Mouse (Mus musculus) midbrain, embryonic 16.5 days (tissue): Measurements from ENCODE around the gene Fam178b. TPM values are rescaled to one million over a fixed set of nuclear protein-coding genes. Genes with fewer than 3 reads are reported as not detected.

ENCODE experiments used
- ATAC-seq: fragments of 200-750 bp; cut with Nextera tagmentation; 2 replicates; pipeline ENCODE4 v1.8.0; 2017; ENCODE audit warnings: moderate TSS enrichment
- H3K27ac ChIP-seq: fragments of 300-500 bp; sonication (generic); 2 replicates; pipeline ENCODE4 v1.5.1; 2014; ENCODE audit warnings: mild to moderate bottlenecking, low read length, mixed read lengths
- H3K27me3 ChIP-seq: fragments of 300-500 bp; sonication (generic); 2 replicates; pipeline ENCODE4 v1.6.1; 2014; ENCODE audit warnings: low read depth, low read length, mixed read lengths; ENCODE audit not compliant: control insufficient read depth, insufficient read depth
- H3K36me3 ChIP-seq: fragments of 300-500 bp; sonication (generic); 2 replicates; pipeline ENCODE4 v1.6.1; 2014; ENCODE audit warnings: mild to moderate bottlenecking, low read length, moderate library complexity, mixed read lengths; ENCODE audit not compliant: control insufficient read depth, insufficient read depth
- H3K4me1 ChIP-seq: fragments of 300-500 bp; sonication (generic); 2 replicates; pipeline ENCODE4 v1.6.1; 2014; ENCODE audit warnings: mild to moderate bottlenecking, low read length, mixed read lengths; ENCODE audit not compliant: control insufficient read depth, insufficient read depth
- H3K4me2 ChIP-seq: fragments of 300-500 bp; sonication (generic); 2 replicates; pipeline ENCODE4 v1.6.1; 2014; ENCODE audit warnings: mild to moderate bottlenecking, low read length, mixed read lengths
- H3K4me3 ChIP-seq: fragments of 300-500 bp; sonication (generic); 2 replicates; pipeline ENCODE4 v1.5.1; 2014; ENCODE audit warnings: low read depth, mild to moderate bottlenecking, low read length, moderate library complexity, mixed read lengths
- H3K9ac ChIP-seq: fragments of 300-500 bp; sonication (generic); 2 replicates; pipeline ENCODE4 v1.6.1; 2014; ENCODE audit warnings: low read depth, low read length, mixed read lengths
- H3K9me3 ChIP-seq: fragments of 300-500 bp; sonication (generic); replicated peaks from 2 replicates; pipeline ENCODE4 v1.6.1; 2014; ENCODE audit warnings: mild to moderate bottlenecking, low read length, mixed read lengths; ENCODE audit not compliant: control insufficient read depth, poor library complexity, severe bottlenecking
- whole genome bisulfite sequencing: fragments of 180-500 bp; shearing (Covaris S2); extraction: QIAGEN DNeasy Blood & Tissue Kit; methylation state at CpG from one replicate; pipeline ENCODE4 v1.1.7; 2014; 5-methylcytosine and 5-hydroxymethylcytosine counted together
- polyA plus RNA-seq: library from polyadenylated mRNA; unstranded; fragments of >200 nt; fragmentation: Nextera tagmentation; extraction: Ambion mirVana; gene quantifications from 2 replicates; pipeline ENCODE4 v1.2.1, GENCODE M21; 2015

The Fam178b gene
- polyA plus RNA-seq, 1 experiment from 2014 or later = 0.33 TPM

DNA sequence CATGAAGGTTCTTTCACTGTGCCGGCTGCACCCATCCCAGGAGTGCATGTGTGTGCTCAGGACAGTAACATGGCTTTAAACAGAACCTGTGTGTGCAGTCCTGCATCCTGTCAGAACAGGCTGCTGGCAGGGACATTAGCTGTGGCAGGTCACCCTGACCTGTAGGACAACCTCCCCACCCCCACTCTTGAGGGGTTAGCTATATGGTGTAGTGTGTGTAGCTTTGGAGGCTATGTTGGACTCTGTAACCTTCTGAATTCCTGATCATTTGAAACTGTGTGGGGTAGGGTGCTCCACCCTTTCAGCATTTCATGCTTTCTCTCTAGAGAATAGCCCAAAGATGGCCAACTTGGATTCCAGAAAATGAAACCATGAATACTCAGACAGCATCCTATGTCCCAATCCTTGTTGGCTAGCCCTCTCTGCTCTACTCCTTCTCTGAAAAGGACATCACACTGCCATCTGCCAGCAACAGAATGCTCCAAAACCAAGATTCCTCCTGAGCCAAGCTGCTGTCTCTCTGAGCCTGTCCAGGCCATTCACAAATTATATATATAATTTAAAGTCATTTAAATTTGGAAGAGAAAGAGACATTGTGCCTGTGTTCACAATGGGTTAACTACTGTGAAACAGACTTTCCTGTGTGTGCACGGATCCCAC, 47.0 kb downstream of the Fam178b start:
- Histone ChIP-seq H3K4me2 (no peak overlapping the region), H3K9ac (no peak overlapping the region), H3K4me1 (no peaks in the 10 kb centered on the region), H3K4me3 (no peak overlapping the region), H3K27ac (no peak overlapping the region), H3K9me3 (no peaks in the 10 kb centered on the region), H3K27me3 (no peaks in the 10 kb centered on the region), H3K36me3 (no peaks in the 10 kb centered on the region)
- 76% methylated on average over 2 of the region's 2 CpGs for whole genome bisulfite sequencing
- ATAC-seq = no peak

DNA sequence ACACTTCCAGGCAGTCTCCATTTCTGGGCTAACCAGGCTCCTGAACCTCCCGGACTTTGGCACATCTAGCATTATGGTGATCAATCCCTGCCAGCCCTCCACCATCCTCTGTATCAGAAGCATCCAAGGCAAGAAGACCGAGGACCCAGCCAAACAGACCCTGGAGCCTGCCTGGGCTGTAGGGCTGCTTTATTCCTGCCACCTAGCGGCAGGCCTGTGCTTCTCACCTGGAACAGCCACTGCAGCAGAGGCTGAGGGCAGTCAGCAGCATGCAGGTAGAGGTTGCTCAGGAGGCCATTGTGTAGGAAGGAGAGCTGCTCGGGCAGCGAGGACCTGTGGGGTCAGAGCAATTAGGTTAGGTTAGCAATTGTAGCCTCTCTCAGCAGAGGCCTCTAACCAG, 48.0 kb downstream of the Fam178b start:
- Histone ChIP-seq H3K4me1 (no peaks in the 10 kb centered on the region), H3K4me3 (no peak overlapping the region), H3K4me2 (no peak overlapping the region), H3K27me3 (no peaks in the 10 kb centered on the region), H3K9ac (no peak overlapping the region), H3K36me3 (no peaks in the 10 kb centered on the region), H3K27ac (no peak overlapping the region), H3K9me3 (no peaks in the 10 kb centered on the region)
- 20% methylated on average over 5 of the region's 5 CpGs for WGBS
- ATAC-seq = peak; percentile 85

DNA sequence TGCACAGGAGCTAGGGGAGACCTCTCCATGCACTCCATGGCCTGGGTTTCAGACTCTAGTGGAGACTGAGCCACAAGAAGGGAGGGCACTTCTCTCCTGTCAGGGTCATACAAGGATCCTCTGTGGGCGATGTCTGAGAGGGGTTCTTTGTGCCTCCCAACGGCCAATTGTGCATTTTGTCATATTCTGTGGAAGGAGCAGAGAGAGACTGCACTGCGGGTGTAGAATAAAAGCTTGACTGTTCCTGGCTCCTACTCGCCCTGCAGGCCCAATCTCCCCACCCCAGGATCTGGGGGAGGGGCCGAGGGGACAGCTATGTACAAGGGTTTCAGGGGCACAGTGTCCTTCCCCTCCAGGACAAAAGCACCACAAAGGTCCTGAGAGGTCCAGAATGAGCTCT, 49.1 kb downstream of the Fam178b start:
- Histone ChIP-seq H3K4me3 (no peak overlapping the region), H3K36me3 (no peaks in the 10 kb centered on the region), H3K27ac (no peak overlapping the region), H3K9me3 (no peaks in the 10 kb centered on the region), H3K9ac (no peak overlapping the region), H3K27me3 (no peaks in the 10 kb centered on the region), H3K4me2 (no peak overlapping the region), H3K4me1 (no peaks in the 10 kb centered on the region)
- ATAC-seq = no peak
- WGBS = 62% methylated on average over 5 of the region's 5 CpGs

DNA sequence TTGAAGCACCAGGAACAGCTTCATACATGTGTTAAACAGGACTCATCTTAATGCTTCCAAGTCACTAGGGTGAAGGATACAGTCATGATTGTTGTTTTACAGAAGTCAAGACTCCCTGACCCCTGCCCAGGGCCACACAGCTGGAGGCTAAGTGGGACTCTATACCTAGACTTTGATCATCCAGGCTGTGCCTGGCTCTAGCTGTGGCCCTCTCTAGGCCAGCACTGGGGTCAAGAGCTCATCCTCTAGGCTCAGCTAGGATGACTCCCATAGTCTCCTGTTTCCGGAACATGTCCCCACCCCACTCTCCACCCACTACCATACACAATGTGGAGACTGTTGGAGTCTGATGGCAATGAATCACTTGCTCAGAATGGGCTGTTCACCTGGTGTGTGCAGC, 50.1 kb downstream of the Fam178b start:
- no peaks in the 10 kb centered on the region for H3K9me3 ChIP-seq
- no peaks in the 10 kb centered on the region for H3K36me3 ChIP-seq
- no peaks in the 10 kb centered on the region for H3K4me1 ChIP-seq
- no peak overlapping the region for H3K4me2 ChIP-seq
- H3K4me3 ChIP-seq = no peak overlapping the region
- no peaks in the 10 kb centered on the region for H3K27me3 ChIP-seq
- ATAC-seq = no peak
- 89% methylated on average over 1 of the region's 1 CpGs for WGBS
- H3K9ac ChIP-seq = no peak overlapping the region
- no peak overlapping the region for H3K27ac ChIP-seq

DNA sequence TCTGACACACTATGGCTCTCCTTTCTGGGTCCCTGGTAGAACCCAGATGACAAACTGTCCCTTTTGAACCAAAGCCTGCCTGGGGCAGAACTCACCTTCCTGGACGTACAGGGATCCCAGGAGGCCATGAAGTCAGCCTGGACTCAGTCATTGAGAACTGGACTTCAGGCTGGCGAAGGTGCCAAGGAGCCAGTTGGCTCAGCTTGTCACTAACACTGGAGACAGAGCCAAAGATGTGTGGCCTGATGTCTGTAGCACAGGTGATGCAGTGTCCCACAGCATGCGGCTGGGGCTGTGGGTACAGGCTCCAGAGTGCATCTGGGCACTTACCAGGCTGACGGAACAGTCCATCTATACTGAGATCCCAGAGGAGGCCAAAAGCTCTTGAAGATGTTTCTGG, 50.9 kb downstream of the Fam178b start:
- no peaks in the 10 kb centered on the region for H3K9me3 ChIP-seq
- H3K4me3 ChIP-seq = no peak overlapping the region
- no peaks in the 10 kb centered on the region for H3K36me3 ChIP-seq
- no peaks in the 10 kb centered on the region for H3K4me1 ChIP-seq
- no peak overlapping the region for H3K4me2 ChIP-seq
- H3K27ac ChIP-seq = no peak overlapping the region
- H3K27me3 ChIP-seq = no peaks in the 10 kb centered on the region
- WGBS = 86% methylated on average over 4 of the region's 4 CpGs
- no peak for ATAC-seq
- no peak overlapping the region for H3K9ac ChIP-seq

DNA sequence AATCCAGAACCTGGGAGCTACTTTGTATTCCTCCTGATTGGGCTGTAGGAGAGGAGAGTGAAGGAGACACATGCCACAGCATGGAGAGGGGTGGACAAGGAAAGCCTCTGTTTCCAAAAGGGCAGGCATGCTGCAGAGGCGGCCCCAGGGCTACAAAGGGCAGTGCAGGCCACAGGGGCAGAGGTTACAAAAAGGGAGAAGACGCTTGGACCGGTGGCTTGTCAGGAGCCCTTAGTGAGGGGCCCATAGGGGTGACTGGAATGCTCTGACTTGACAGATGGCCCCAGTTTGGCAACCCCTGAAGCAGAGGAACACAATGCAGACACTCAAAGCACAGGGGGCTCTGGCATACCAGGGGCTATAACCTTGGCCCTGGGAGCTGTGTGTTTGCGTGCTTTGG, 51.6 kb downstream of the Fam178b start:
- WGBS = 56% methylated on average over 4 of the region's 4 CpGs
- H3K9ac ChIP-seq = no peak overlapping the region
- no peaks in the 10 kb centered on the region for H3K4me1 ChIP-seq
- H3K4me2 ChIP-seq = no peak overlapping the region
- ATAC-seq = no peak
- no peak overlapping the region for H3K4me3 ChIP-seq
- no peak overlapping the region for H3K27ac ChIP-seq
- H3K36me3 ChIP-seq = no peaks in the 10 kb centered on the region
- no peaks in the 10 kb centered on the region for H3K9me3 ChIP-seq
- no peaks in the 10 kb centered on the region for H3K27me3 ChIP-seq

DNA sequence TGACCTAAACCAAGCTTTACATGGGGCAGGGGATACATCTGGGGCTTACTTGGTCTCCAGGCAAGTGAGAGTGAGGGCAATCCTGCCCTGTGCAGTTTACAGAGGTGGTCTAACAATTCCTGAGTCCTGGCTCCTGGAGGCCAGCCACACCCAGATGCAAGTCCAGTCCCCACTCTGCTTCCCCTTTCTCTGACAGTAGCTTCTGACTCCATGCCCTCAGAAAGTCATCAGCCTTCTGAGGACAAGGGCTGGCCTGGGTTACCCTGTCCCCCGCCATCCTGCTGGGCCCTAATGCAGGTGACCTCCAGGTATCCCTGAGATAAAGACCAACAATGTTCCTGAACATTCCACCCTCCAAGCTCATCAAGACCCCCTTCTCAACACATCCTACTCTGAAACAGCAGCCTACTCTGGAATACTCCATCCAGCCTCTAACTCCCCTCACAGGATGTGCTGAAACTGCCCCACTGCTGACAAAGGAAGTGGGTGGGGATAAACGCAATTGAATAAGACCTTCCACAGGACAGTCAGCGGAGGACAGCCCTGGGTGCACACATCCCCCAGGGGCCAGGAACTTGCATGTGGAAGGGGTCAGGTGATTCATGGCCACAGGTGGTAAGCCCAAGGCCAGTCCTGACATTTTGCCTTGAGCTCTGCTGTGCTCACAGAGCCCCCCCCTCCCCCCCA, 52.8 kb downstream of the Fam178b start:
- Histone ChIP-seq H3K27ac (no peak overlapping the region), H3K4me2 (no peak overlapping the region), H3K36me3 (no peaks in the 10 kb centered on the region), H3K4me1 (no peaks in the 10 kb centered on the region), H3K27me3 (no peaks in the 10 kb centered on the region), H3K9me3 (no peaks in the 10 kb centered on the region), H3K4me3 (no peak overlapping the region), H3K9ac (no peak overlapping the region)
- no peak for ATAC-seq
- 71% methylated on average over 3 of the region's 3 CpGs for WGBS

DNA sequence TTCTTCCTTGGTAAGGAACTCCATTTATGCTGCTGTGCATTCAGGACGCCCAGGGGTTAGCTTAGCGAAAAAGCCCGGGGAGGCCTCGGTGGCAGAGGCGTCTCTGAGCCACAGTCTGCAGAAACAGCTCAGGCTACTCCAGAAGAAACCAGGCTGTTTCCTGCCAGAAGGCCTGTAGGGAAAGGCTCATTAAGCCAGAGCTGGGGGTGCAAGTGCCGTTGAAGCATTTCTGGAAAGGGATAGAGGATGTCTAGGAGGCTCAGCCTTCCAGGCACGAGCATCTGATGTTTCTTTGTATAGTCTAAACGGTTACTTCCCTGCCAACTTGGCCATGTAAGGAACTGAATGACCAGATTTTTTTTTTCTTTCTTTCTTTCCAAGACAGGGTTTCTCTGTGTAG, 54.4 kb downstream of the Fam178b start:
- Histone ChIP-seq H3K4me3 (no peak overlapping the region), H3K9ac (no peak overlapping the region), H3K4me2 (no peak overlapping the region), H3K27ac (no peak overlapping the region), H3K4me1 (no peaks in the 10 kb centered on the region), H3K36me3 (no peaks in the 10 kb centered on the region), H3K27me3 (no peaks in the 10 kb centered on the region), H3K9me3 (no peaks in the 10 kb centered on the region)
- WGBS = 47% methylated on average over 8 of the region's 8 CpGs
- ATAC-seq = no peak

DNA sequence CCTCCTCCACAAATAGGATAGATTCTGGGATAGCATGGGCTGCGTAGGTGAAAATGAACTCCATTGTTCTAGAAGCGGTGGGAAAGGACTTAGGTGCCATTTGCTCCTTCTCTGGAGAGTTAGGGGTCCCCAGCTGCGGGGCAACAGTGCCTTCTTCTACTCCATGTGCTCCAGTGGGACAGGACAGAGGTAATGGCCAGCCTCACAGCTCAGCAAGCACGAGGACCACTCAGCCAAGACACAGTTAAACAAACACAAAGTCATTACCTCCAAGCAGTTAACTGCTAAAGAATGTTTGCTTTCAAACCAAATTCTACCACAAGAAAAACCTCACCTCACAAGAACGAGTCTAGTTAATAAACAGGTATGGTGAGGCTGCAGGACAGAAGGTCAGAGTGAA, 57.5 kb downstream of the Fam178b start:
- 88% methylated on average over 5 of the region's 5 CpGs for WGBS
- no peak overlapping the region for H3K9ac ChIP-seq
- no peak overlapping the region for H3K4me2 ChIP-seq
- H3K27ac ChIP-seq = no peak overlapping the region
- H3K4me3 ChIP-seq = no peak overlapping the region
- no peaks in the 10 kb centered on the region for H3K27me3 ChIP-seq
- no peak for ATAC-seq
- no peaks in the 10 kb centered on the region for H3K9me3 ChIP-seq
- H3K36me3 ChIP-seq = no peaks in the 10 kb centered on the region
- H3K4me1 ChIP-seq = no peaks in the 10 kb centered on the region
